Mouse (Mus musculus): ENCODE results near the gene 1700025G04Rik.
A peak's percentile ranks its signal among the peaks of the same experiment; 100 is the strongest.

Gene 1700025G04Rik

DNA sequence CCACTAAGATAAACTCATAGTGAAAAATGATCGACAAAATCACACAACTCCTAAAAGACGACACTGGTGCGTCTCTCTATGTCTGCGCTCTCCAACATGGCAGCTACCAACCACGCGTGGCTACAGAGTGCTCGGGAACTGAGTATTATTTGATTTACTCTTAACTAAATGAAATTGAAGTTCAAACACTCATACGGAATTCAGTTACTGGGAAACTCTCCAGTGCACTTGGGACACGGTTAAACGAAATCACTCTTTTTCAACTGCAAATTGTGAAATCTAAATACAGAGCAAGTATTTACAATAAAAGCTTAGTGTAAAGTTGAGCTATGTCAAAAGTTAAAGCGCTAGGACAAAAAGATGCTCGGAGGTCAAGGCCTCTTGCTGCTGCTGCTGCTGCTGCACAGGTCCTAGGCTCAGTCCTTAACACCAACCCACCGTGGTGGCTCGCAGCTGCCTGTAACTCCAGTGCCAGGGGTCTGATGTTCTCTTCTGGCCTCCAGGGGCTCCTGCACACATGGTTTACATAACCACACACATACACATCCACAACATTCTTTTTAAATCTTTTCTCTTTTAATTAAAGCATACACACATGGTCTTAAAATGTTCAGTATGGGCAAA is 13.6 kb downstream of the 1700025G04Rik start:
- DNase-seq (ENCODE audit: low spot score) = no peak

DNA sequence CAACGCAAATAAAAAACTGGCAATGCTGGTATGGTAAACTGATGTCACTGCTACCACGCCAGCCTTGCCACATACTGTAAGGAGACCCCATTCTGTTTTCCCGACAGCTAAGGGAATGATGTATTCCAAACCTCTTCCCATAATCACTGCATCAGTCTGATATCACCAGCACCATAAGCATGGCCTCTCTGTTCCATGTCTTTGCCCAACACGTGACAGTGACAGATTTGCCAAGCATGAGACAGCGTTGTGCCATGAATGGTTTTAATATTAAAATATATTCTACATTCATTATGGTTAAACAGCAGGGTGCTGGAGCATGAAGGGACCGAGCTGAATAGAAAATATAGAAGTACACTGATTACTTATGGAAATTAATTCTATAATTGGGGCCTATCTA is 14.2 kb downstream of the 1700025G04Rik start:
- DNase-seq (ENCODE audit: low spot score) = no peak

DNA sequence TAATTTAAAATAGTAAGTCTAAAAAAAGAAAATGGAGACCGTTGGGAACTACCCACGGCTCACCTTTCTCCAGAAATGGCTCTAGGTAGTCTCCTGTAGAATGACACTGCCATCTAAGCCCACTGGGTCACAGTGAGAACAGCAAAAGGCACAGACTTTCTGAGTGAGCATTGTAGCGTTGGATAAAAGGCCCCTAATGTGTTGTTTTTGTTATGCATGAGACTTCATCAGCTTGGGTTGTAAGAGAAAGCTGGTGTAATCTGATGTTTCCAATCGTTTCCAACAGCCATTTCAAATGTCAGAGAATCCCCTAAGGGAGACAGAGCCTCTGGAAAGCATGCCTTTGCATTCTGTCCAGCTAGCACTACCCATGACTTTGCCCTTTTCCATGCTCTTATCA is 19.5 kb downstream of the 1700025G04Rik start:
- DNase-seq (ENCODE audit: low spot score) = no peak

DNA sequence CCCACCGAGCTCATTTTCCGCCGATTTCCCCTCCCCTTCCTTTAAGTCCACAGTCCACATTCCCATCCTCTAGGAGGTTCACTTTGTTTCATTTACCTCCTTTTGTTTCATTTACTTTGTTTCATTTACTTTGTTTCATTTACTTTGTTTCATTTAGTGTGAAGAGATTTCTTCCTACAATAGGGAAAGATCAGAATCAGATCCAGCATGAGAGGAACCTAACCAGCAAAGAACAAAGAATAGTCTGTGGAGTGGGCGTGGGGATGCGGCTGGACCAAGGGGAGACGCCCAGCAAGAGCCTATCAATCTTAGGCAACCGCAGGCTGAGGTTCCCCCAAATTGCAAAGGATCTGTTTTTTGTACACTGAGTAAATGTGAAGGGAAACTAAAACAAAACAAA is 20.2 kb downstream of the 1700025G04Rik start:
- no peak for DNase-seq (ENCODE audit: low spot score)

DNA sequence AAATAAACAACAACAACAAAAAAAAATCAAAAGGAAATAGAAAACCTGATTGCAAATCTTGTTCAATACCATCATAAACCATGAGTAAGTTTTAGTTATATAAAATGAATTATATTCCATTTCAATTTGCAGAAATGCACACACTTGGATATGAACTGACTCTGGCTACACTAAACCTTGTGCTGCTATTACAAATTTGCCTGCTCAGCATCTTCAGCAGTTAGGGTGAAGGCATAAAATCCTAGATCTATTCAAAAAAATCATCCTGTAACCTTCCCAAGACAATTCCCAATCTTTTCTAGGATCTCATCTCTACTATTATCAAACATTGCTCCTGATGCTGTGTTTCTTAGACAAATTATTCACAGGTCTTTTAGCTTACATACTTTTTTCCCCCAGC is 22.0 kb downstream of the 1700025G04Rik start:
- no peak for DNase-seq (ENCODE audit: low spot score)

DNA sequence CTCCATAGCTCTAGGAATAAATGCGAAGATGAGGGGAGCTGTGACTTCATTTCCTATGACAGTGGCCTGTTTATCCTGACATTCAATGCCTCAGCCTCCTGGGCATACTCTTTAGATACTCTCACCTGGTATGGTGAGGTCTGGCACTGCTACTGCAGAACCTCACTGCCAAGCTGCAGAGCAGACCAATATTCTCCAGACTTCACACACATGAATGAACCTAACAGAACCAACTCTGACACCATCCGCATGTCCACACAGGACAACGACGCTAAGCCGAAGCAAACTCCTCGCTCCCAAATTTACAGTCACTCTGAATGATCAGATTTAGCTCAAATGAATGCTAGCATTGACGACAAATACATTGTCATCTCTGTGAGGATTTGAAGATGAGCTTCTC is 24.4 kb downstream of the 1700025G04Rik start:
- no peak for DNase-seq (ENCODE audit: low spot score)

DNA sequence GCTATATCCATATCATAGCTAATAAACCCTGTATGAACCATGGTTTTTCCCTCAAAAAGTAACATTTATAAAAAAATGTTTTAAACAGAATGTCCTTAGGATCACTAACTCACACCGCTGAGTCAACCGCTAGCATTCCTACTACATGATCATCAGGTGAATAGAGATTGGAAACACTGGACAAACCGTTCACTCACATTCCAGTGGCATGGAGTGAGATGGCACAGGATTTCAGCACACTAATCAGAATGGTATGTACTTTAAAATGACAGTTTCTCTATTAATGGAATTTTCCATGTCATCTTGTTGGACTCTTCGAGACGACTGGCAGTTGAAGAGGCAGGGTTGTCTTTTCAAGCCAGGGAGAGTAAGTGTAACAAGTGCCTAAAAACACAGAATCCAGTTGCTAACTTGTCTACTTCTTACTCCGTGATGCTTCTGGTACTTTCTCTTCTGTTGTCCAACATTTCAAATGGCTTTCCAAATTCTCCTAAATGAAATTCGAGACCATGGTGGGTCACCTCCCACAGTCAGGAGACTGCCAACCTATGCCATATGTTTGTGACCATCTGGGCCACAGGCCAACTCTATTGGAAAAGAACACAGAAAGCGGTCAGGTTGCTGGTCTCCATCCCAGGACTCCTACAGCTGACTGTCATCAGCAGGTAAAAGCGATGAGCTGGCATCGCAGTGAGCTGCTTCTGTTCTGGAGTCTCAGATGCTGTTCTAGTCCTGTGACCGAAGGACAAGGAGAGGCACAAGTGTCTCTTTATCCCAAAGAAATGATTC is 26.4 kb downstream of the 1700025G04Rik start:
- no peak for DNase-seq (ENCODE audit: low spot score)

DNA sequence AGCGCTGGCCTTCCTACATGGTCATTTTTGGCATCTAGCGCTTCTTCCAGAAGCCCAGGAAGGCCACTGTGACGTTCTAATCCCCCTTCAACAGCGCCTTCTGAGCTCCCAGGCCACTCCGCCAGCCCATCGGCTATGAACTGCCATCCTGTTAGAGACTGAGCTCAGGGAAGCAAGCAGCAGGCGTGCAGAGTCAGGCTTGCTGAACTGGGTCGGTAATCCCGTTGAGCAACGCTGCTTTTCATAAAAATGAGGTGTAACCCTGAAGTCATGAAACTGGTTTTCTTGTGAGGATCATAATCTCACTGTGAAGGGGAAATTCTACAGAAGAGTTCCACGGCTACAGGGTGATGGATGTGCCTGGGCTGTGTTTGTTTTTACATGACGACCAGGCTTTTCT is 28.2 kb downstream of the 1700025G04Rik start:
- DNase-seq (ENCODE audit: low spot score) = no peak

DNA sequence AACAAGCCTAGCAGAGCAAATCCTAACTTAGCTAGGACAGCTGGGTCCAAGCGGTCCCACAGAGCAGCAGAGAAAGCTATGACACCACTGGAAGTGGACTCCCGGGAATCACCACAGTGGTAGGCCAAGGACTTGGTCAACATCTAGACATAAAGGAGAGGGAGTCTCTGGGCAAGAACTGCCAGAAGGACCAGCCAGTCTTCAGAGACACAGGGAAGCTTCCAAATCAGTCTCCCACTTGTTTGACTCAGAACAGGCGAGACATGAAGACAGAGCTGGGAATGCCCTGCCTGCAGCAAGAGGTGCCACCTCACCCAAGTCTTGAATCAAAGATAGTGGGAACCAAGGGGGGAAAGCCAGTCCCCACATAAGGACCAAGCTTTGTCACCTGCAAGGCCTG is 29.7 kb downstream of the 1700025G04Rik start:
- no peak for DNase-seq (ENCODE audit: low spot score)

DNA sequence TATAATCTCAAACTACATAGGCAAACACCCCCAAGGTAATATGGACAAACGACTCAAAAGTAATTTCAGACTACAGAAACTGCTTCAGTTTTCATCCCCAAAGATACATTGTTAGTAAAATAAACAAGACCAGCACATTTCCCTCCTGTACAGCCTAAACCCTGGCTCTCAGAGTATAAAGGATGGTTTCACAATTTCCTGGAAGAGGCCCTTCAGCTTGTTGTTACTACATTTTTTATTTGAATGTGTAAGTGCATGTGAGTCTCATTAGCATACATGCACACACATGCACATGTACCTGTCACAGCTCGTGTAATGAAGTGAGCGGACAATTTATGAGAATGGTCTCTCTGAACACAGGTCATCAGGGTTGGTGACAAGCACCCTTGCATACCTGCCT is 31.1 kb downstream of the 1700025G04Rik start:
- DNase-seq (ENCODE audit: low spot score) = no peak

DNA sequence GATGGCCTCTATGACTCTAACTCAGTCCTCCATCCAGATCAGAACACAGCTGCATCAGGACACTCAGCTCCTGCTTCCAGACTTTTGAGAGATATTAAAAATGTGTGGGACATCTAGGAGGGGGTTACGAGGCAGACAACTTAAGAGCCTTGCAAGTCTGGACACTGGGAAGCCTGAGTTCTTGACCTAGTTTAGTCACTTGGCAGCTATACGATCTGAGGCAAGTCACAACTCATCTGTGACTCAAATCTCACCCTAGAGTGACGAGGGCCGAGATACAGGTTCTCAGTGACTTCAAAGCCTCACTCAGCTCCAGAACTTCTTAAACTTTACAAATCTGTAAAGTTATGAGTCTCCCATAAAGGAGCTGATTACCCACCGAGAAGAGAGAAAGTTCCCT is 36.8 kb downstream of the 1700025G04Rik start:
- no peak for DNase-seq (ENCODE audit: low spot score)

DNA sequence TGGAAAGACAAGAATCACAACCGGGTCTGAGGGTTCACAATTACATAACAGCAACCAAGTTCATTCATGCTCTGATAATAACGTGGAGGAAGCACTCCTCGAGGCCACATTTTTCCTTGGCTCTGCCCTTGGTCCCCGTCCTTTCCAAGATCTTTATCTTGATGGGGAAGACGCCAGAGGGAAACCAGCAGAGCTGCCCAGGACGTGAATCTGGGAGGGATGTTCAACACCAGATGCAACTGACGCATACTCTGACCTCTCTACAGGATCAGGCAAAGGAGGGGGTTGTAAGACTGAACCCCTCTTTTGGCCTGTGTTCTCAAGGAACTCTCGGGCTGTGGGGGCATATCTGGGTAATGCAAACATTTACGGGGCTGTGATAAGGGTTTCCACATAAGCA is 38.1 kb downstream of the 1700025G04Rik start:
- peak; percentile 53 for DNase-seq (ENCODE audit: low spot score)

DNA sequence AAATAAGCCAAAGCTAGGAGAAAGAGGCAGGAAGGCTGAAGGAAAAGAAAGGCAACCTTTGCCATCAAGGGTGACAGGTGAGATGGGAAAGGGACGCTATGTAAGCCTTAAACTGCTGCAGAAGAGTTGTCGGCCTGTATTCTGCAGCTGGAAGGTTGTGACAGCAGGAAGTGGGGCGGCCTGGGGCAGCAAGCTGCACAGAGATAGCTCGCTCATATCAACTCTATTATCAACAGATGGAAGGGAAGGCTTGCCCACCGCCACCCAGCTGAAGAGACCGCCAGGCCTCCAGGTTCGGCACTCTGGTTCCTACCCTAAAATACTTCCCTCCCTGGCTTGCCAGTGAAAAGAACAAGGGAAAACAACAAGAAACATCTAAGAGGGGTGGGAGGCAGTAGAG is 39.9 kb downstream of the 1700025G04Rik start:
- no peak for DNase-seq (ENCODE audit: low spot score)

DNA sequence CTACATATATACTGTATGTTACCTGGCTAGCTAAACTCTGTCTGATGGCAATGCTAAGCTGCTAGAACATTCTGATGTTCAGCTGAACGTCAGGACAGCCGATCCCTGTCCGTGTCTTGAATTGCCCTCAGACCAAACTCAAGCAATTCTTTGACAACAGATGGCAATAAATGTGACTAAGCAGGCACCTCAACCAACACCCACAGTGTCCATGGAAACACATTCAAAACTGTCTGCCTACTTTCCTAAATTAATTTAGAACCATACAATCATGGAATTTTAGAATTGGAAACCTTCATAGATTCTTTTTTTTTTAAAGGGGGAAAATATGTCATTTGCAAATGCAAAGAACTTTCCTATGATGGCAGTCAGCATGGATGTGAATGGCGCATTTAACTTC is 41.6 kb downstream of the 1700025G04Rik start:
- DNase-seq (ENCODE audit: low spot score) = no peak

DNA sequence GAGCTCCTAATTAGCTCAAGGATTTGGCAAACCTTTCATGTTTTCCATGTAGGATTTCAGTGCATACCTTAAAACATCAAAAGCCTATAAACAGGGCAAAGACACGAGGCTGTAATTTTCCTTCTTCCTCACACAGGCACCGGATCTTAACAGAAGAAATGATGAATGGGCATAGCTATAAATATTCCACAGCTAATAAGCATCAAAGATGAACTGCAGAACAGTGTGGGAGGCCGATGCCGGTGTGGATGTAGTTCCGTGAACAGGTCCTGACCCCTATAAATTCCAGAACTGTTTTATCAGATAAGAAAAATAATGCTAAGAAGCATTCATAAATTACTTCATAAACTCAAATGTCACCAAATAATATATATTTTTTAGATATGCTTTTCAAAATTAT is 42.5 kb downstream of the 1700025G04Rik start:
- no peak for DNase-seq (ENCODE audit: low spot score)

DNA sequence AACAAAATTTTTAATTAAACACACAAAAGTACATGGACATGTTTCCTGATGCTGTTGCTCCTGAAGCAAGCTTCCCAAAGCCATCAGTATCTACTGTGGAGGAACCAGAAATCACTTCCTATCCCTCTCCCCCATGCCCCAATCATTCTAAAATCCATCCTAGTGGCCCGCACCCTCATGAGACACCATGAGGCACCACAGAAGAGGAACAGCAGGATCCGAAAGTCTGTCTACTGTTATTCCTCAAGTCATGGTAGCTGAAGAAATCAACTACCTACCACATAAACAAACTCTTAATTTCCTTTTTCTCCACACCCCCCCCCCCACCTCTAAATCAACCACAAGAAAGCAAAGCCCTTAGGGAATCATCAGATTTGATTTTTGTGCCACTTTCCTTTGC is 46.5 kb downstream of the 1700025G04Rik start:
- DNase-seq (ENCODE audit: low spot score) = no peak

DNA sequence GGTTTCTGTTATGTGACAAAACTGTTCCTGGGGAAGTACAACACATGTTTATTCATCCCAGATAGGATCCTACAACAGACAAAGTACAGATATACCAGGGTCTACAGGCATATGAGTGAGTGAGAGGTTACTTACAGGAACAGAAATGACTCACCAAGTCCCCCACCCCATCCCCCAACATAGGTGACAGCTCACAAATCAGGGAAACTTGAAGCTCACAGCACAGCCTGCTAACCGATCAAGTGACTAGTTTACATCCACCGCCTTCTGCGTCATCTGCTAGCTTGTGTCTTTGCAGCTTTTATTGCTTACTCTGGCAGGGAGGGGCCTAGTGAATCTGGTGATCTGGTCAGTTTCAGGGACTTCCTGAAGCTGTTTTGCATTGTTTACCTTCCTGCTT is 47.5 kb downstream of the 1700025G04Rik start:
- DNase-seq (ENCODE audit: low spot score) = no peak

DNA sequence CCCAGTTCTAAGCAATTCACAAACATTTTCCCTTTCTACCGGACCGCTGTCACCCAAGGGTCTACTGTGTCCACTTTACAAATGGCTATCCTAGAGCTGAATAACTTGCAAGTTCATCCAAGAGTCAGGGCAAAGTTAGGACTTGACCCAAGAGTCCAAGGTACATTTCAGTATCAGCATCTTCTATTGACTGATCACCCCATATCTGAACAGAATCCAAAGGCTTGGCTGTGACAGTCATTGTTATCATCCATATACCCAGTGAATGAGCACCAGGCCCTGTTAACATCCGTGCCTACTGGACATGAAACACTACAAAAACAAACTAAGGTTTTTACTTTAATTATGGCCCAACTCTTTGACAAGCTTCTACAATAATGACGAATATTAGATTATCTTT is 48.9 kb downstream of the 1700025G04Rik start:
- no peak for DNase-seq (ENCODE audit: low spot score)

DNA sequence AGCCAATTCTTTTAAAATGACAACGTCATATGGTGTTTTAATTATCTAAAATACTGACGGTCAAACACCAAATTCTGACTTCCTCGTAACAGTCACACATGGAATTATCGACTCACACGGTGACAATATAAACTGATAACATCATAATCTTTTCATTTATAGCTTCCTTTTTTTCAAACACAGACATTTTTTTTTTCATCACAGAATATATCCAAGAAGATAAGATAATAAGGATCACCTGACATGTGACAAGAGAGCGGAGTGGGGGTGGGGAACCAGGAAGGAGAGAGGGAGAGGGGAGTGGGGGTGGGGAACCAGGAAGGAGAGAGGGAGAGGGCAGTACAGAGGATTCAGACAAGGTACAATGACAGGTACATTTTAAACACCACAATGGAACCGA is 49.9 kb downstream of the 1700025G04Rik start:
- no peak for DNase-seq (ENCODE audit: low spot score)

DNA sequence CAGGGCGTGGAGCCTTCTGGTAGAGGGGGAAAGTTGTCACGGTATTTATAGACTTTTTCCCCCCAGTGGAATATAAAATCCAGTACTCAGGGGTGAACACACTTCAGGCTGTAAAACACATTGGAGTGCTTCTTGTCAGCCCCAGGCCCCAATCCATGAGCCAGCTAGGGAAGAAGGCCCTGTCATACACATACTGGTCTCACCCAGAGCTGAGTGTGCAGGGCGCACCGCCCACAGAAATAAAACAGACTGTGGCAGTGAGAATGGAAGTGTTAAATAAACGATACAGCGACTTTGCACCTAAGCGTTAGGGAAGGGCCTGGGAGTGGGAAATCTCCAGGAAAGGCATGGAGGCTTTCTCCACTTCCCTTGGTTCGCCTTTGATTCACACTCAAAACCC is 50.3 kb downstream of the 1700025G04Rik start:
- no peak for DNase-seq (ENCODE audit: low spot score)

DNA sequence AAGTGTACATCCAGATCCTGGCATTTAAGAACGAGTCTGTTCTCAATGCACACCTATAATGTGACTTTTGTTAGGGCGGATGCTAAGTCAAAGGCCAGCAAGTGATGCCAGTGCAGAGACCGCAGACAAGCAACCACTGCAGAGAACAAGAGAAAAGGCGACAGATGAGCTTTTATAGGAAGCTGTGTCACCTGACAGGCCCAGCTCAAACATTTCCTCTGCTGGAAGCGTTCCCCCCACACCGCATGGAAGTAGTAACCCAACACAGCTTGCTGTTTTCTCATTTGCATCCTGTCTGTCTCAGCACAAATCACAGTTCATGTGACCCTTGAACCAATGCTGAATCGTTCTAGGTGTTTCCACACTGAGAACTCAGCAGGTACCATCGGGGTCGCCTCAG is 51.8 kb downstream of the 1700025G04Rik start:
- DNase-seq (ENCODE audit: low spot score) = no peak

DNA sequence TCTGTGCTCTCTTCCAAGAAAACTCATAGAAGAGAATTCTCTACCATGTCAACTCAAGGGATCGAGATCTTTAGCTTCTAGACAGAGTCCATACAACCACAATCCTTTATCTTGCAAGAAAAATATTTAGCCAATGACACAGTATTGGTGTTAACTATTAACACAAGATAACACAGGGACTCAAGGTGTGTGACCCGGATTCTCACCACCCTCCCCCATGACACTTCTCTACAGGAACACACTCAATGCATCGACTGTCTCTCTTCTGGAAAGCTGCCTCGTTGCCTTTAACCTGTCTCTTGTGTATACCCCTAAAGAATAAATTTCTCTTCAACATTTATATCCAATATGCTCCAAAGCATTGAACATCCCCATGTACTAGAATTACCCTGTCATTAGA is 52.3 kb downstream of the 1700025G04Rik start:
- DNase-seq (ENCODE audit: low spot score) = no peak

DNA sequence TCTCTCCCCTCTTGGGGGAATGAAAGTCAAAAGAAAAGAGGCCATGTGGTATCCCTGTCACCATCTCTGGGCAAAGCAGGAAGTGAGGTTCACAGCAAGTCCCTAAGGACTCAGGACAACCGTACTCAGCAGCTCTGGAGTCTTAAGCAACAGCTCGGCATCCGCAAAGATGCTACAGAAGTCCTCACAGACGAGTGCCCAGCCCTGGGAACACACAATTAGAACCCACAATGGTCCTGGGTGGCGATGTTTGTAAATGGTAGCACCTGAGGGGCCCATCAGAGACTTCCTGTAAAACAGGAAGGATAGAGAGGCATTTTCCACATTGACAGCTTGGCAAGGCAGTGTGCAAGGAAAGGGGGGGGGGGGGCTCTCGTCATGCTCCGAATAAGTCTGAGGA is 55.2 kb downstream of the 1700025G04Rik start:
- DNase-seq (ENCODE audit: low spot score) = no peak

DNA sequence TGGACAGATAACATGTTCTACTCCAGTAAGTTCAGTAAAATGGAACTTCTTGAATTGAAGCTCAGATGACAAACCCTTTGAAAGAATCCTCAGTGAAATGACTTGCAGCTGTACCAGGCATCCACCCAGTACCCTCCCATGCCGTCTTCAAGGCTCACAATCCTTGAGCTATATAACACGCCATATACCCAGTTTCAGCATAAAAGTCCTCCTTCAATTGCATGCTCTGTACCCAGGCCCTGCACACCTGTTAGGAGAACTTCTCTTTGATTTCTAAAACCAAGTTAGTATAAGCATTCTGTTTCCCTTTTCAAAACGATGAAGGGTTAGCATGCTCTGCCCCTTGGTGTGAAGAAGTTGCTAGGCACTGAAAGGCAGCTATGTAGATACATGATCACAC is 56.2 kb downstream of the 1700025G04Rik start:
- no peak for DNase-seq (ENCODE audit: low spot score)

Data from MN1 (cell line).